Mouse (Mus musculus) hindbrain, embryonic 15.5 days (tissue): ENCODE results near the gene Prkg1. TPM values are rescaled to one million over a fixed set of nuclear protein-coding genes. Genes with fewer than 3 reads are reported as not detected.

Experiments
- ATAC-seq: fragments of 200-750 bp; cut with Nextera tagmentation; 2 replicates; pipeline ENCODE4 v1.8.0; 2017; ENCODE audit warnings: low read depth, moderate number of reproducible peaks, moderate TSS enrichment; ENCODE audit not compliant: low FRiP score
- H3K27ac ChIP-seq: fragments of 300-500 bp; sonication (generic); replicated peaks from 2 replicates; pipeline ENCODE4 v1.5.1; 2015; ENCODE audit warnings: mild to moderate bottlenecking, inconsistent platforms
- H3K27me3 ChIP-seq: fragments of 300-500 bp; sonication (generic); 2 replicates; pipeline ENCODE4 v1.6.1; 2015; ENCODE audit warnings: control low read depth, inconsistent platforms
- H3K36me3 ChIP-seq: fragments of 300-500 bp; sonication (generic); 2 replicates; pipeline ENCODE4 v1.6.1; 2015; ENCODE audit warnings: control low read depth, inconsistent platforms
- H3K4me1 ChIP-seq: fragments of 300-500 bp; sonication (generic); replicated peaks from 2 replicates; pipeline ENCODE4 v1.6.1; 2015; ENCODE audit warnings: control low read depth, inconsistent platforms
- H3K4me2 ChIP-seq: fragments of 300-500 bp; sonication (generic); 2 replicates; pipeline ENCODE4 v1.6.1; 2015; ENCODE audit warnings: moderate library complexity, mild to moderate bottlenecking, inconsistent platforms
- H3K4me3 ChIP-seq: fragments of 300-500 bp; sonication (generic); 2 replicates; pipeline ENCODE4 v1.5.1; 2015; ENCODE audit warnings: mild to moderate bottlenecking, inconsistent platforms
- H3K9ac ChIP-seq: fragments of 300-500 bp; sonication (generic); 2 replicates; pipeline ENCODE4 v1.6.1; 2015; ENCODE audit warnings: inconsistent platforms
- H3K9me3 ChIP-seq: fragments of 300-500 bp; sonication (generic); 2 replicates; pipeline ENCODE4 v1.6.1; 2016; ENCODE audit warnings: control low read depth, inconsistent platforms
- WGBS: fragments of 180-500 bp; shearing (Covaris S2); methylation state at CpG from one replicate; pipeline ENCODE4 v1.1.7; 2015; 5-methylcytosine and 5-hydroxymethylcytosine counted together
- polyA plus RNA-seq: library from polyadenylated mRNA; unstranded; fragments of >200 nt; fragmentation: Nextera tagmentation; extraction: Ambion mirVana; gene quantifications from 2 replicates; pipeline ENCODE4 v1.2.1, GENCODE M21; 2015

Gene Prkg1
- polyA plus RNA-seq, 1 experiment from 2014 or later = 5.0 TPM

- WGBS = 89% methylated on average over 6 of the region's 6 CpGs
These were observed 1248.1 kb downstream of the Prkg1 start for GRCm38 (mm10) chr19:30516771-30517170.

More at GRCm38 (mm10) chr19:30516771-30517170, 1248.1 kb downstream of the Prkg1 start:
- H3K4me3 ChIP-seq = no peak overlapping the region
- no peak overlapping the region for H3K4me2 ChIP-seq
- ATAC-seq = no peak
- no peaks in the 10 kb centered on the region for H3K4me1 ChIP-seq
- H3K9ac ChIP-seq = no peak overlapping the region
- no peaks in the 10 kb centered on the region for H3K36me3 ChIP-seq
- H3K9me3 ChIP-seq = no peaks in the 10 kb centered on the region
- no peaks in the 10 kb centered on the region for H3K27me3 ChIP-seq
- H3K27ac ChIP-seq = no peak overlapping the region

Other genes starting within 250 kb of the Prkg1 start
- not detected in 2 replicates for gene A1cf, start 103.7 kb upstream of the Prkg1 start, polyA plus RNA-seq